Mouse (Mus musculus) T-cell, adult 66 days (primary cell): ENCODE results near the gene Mylk4. TPM values are rescaled to one million over a fixed set of nuclear protein-coding genes. Genes with fewer than 3 reads are reported as not detected.

Source experiments
- total RNA-seq, 2 experiments: library from RNA; stranded (reverse); gene quantifications; 3 replicates in 1 of 2; 4 replicates in 1 of 2; pipeline ENCODE4 v1.2.4; 2023

Gene Mylk4
- not detected for total RNA-seq

DNA sequence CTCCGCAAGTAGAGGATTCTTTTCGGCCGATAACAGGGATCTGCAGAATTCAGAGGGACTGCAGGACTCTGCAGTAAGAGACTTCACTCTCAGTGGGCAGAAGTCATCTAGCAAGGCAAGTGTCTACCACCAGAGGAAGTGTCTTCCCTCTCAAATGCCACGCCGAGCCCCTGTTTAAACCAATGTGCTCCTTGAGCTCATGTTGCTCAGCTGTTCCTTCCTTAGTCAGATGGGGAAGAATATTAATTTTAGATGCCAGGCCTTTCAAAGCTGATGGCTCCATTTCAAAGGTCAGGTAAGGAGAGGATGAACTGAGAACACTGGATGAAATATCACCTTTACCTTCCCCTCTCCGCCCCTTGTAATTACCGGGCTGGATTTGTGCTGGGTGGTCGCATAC, at the start of gene Mylk4:
Mylk4 (minus strand) TSS at position 139 of the 400 bp plus-strand sequence.

DNA sequence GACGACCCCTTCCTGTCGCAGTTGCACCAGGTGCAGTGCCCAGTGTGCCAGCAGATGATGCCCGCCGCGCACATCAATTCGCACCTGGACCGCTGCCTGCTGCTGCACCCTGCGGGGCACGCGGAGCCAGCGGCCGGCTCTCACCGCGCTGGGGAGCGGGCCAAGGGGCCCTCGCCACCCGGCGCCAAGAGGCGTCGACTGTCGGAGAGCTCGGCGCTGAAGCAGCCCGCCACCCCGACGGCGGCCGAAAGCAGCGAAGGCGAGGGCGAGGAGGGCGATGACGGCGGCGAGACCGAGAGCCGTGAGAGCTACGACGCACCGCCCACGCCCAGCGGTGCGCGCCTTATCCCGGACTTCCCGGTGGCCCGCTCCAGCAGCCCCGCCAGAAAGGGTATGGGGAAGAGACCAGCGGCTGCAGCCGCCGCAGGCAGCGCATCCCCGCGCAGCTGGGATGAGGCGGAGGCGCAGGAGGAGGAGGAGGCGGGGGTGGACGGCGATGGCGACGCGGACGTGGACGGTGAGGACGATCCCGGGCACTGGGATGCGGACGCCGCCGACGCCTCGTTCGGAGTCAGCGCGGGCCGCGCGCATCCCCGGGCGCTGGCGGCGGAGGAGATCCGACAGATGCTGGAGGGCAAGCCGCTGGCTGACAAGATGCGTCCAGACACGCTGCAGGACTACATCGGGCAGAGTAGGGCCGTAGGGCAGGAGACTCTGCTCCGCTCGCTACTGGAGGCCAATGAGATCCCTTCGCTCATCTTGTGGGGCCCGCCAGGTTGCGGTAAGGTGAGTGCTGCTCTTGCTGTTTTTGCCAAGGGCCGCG, 18.7 kb upstream of the Mylk4 start, which contains the start of gene D930007J09Rik:
D930007J09Rik (minus strand) TSS at position 591 of the 823 bp plus-strand sequence.

DNA sequence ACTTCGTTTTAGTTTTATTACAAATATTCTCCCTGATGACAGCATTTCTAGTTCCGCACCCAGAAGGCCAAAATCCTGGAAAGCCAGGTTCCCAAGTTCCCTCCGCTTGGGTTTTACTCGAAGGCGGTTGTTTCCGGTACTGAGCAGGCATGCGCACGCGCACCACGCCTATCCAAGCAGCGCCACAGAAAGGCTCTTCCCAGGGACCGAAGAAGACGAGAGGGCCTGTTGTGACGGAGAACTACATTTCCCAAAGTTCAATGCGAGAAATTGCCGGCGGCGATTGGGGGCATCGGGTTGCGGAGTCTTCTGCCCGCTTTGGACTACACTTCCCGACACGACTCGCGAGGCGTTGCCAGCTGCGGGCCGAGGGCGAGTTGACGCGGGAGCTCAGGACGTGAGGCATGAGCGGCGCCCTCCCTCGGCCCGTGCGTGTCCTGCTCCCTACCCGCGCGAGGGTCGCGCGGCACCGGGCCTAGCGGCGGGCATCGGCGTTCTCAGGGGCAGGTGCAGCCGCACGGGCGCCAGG, 18.0 kb upstream of the Mylk4 start, which contains the start of gene Wrnip1:
Wrnip1 (plus strand) TSS at position 346 of the 529 bp plus-strand sequence.

Other genes with a start within 250 kb of the Mylk4 start
- gene Wrnip1, start 18.1 kb upstream of the Mylk4 start, total RNA-seq: 10 to 100 TPM; 38.7 to 45.1 TPM
- gene D930007J09Rik, start 18.9 kb upstream of the Mylk4 start, total RNA-seq: not detected
- 1 to 10 TPM; 2.3 to 4.7 TPM for gene Serpinb1a, start 67.2 kb upstream of the Mylk4 start, total RNA-seq
- gene Serpinb1c, start 114.3 kb upstream of the Mylk4 start, total RNA-seq: not detected
- 10 to 100 TPM; 11.0 to 14.7 TPM for gene Serpinb6b, start 181.3 kb upstream of the Mylk4 start, total RNA-seq
- 10 to 100 TPM in 1 of 2 experiments, 1 to 10 TPM in 1; 8.4 to 11.2 TPM for gene Serpinb9, start 219.3 kb upstream of the Mylk4 start, total RNA-seq
- under 1 TPM in 1 of 2 experiments, not detected in 1; 0.84 TPM for gene Serpinb9b, start 243.5 kb upstream of the Mylk4 start, total RNA-seq